Mouse (Mus musculus) liver, postnatal 0 days (tissue): ENCODE data around the gene Med18.
A peak's percentile ranks its signal among the peaks of the same experiment; 100 is the strongest.

Source experiments
- CTCF ChIP-seq: sonication (generic); IDR thresholded peaks from 2 replicates; pipeline ENCODE4 v1.5.1; 2016; ENCODE audit warnings: antibody characterized with exemption, low read depth
- EP300 ChIP-seq: IDR thresholded peaks from 2 replicates; pipeline ENCODE4 v1.6.1; 2016; ENCODE audit warnings: antibody characterized with exemption, low read depth, mild to moderate bottlenecking

DNA sequence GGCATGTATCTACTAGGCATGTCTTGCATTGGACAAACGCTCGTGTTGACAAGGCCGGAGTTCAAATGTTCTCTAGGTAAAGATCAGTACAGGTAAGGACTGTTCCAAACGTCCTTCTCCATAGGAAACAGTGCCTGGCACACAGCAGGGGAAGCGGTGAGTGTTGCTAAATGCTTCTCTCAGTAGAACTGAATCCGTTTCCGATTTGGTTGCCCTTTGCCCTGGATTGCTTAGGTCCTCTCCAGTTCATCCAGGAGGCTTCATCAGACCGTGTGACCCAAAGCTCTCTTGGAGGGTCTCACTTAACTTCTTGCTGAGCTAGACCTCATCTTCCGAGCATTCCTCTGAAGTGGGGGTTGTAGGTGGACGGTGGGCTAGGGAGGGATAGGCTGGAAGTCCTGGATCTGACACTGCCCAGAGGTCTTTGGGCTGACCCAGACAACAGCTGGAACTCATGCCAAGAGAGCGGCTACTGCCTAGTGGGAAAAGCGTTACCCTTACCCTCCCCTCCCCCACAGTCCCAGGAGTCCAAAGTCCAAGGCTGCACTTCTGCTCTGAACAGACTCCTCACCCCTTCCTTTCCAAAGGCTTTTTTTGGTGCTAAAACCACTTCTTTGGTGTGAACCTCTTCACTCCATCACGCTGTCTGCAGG is 19.4 kb upstream of the Med18 start:
- no peak for TF ChIP-seq CTCF
- peak; percentile 51 for TF ChIP-seq EP300
